Mouse (Mus musculus): ENCODE data around the gene Anxa9. TPM values are rescaled to one million over a fixed set of nuclear protein-coding genes. Genes with fewer than 3 reads are reported as not detected.
"Not testable (repeated sequence)": the region's sequence is repeated elsewhere in the genome, so short reads cannot be mapped to it uniquely, and the experiment has no call there.

Anxa9 gene
- 6.5 and 7.6 TPM in 2 replicates for polyA plus RNA-seq (2012; rRNA removed)

- DNase-seq (ENCODE audit: low spot score) = no peak
Measured at GRCm38 (mm10) chr3:95307100-95307499, at the start of gene Anxa9. Gene Anxa9 (minus strand): TSS chr3:95307176.

- not testable (repeated sequence) for DNase-seq (ENCODE audit: low spot score)
Measured at GRCm38 (mm10) chr3:95355911-95356544, 49.1 kb upstream of the Anxa9 start.

- DNase-seq (ENCODE audit: low spot score) = no peak
Measured at GRCm38 (mm10) chr3:95349491-95349890, 42.5 kb upstream of the Anxa9 start.

GRCm38 (mm10) chr3:95348343-95348742 lies 41.4 kb upstream of the Anxa9 start:
- DNase-seq (ENCODE audit: low spot score) = not testable (repeated sequence)

GRCm38 (mm10) chr3:95346454-95346853 lies 39.5 kb upstream of the Anxa9 start:
- no peak for DNase-seq (ENCODE audit: low spot score)

DNA sequence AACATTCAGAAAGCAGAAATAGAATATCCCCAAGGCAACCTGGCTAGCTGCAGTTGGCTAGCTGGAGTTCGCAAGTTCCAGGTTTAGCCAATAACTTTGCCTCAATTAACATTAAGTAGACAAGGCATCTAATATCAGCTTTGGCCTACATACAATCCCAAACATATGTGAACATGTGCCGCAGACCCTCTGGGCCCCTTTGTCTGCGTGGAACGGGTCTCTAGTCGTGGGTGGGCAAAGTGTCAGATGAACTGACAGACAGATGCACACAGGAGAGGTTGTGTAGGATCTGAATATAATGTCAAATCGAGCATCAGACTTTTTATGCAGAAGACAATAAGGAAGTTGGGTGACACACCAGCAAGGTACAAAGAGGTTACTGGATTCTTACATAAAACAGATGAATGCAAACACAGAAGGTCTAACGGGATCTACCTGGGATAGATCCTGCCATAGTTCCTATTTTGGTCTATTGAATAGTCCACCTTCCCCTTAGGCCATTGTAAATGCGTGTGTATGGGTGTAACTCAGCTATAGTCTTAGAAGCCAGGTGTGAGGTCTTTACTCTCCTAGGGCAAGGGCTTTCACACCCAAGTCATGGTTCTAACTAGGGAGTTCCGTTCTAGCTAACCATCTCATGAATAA lies 36.5 kb upstream of the Anxa9 start:
- not testable (repeated sequence) for DNase-seq (ENCODE audit: low spot score)

DNA sequence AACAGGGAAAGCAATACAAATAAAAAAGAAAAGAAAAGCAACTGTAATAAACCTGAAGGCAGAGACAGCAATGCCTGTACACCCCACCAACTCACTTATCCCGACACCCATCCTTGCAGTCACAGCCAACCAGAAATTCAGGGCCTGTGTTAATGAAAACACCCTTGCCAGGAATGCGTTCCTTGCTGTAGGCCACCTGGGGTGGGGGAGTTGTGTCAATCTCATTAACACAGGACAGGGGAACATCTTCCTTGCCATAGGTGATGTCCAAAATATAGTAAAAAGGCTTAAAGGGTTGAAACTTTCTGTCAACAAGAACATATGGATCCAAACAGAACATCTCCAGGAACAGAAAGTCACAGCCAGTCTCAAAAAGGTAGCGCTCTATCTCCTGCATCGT lies 31.3 kb upstream of the Anxa9 start:
- no peak for DNase-seq (ENCODE audit: low spot score)

DNA sequence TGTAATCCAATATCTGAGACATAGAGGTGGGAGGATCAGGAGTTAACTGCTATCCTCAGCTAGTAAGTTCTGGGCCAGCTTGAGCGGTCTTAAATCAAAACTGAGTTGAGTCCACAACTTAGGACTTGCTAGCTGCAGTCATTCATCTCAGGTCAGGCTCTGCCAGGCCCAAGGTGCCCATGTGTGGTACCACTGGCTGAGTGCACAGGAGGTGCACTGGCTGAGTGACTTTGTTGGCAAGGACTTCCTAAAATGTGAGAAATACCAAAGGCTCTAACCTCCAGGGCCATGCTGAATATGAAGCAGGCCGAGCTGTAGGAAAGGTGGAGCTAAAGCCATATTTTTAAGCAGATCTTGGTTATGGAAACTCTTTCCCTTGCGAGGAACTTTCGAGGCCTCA lies 30.4 kb upstream of the Anxa9 start:
- no peak for DNase-seq (ENCODE audit: low spot score)

GRCm38 (mm10) chr3:95331528-95331927 lies 24.6 kb upstream of the Anxa9 start:
- DNase-seq (ENCODE audit: low spot score) = no peak

GRCm38 (mm10) chr3:95328803-95329404 lies 21.9 kb upstream of the Anxa9 start:
- no peak for DNase-seq (ENCODE audit: low spot score)

- DNase-seq (ENCODE audit: low spot score) = no peak
Measured at GRCm38 (mm10) chr3:95324454-95325144, 17.6 kb upstream of the Anxa9 start.

GRCm38 (mm10) chr3:95323429-95323828 lies 16.5 kb upstream of the Anxa9 start:
- no peak for DNase-seq (ENCODE audit: low spot score)

DNA sequence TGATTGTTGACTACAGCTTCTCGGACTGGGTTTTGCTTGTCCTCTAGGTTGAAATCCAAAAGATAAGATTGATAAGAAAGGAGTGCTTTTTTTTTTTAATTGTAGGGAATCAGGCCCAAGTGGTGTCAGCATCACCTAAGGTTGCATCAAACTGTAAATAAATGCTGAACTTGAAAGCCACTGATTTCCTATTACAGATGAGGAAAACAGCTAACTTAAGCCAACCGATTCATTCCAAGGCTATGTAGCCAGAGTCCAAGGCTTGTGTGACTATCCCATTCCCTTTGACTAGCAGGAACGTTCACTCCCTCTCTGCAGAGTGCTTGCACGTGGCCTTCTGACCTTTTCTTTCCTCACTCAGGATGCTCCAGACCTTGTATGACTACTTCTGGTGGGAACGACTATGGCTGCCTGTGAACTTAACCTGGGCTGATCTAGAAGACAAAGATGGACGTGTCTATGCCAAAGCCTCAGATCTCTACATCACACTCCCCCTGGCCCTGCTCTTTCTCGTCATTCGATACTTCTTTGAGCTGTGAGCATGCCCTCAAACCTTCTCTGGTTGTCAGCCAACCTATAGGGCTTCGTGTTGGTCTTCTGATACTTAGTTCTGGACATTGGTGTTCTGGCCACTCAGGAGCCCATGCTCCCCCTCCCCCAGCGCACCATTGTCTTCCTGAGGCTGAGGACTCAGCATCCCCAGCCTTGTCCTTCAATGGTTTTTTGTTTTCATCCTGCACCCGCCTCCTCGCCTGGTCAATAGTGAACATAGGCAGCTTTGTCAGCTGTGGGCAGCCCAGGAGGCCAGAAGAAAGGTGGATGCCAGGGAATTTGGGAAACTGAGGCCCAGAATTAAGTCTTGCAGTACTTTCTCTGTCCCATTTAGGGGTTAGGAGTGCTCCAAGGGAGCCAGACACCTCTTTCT lies 13.0 kb upstream of the Anxa9 start:
- no peak for DNase-seq (ENCODE audit: low spot score)

DNA sequence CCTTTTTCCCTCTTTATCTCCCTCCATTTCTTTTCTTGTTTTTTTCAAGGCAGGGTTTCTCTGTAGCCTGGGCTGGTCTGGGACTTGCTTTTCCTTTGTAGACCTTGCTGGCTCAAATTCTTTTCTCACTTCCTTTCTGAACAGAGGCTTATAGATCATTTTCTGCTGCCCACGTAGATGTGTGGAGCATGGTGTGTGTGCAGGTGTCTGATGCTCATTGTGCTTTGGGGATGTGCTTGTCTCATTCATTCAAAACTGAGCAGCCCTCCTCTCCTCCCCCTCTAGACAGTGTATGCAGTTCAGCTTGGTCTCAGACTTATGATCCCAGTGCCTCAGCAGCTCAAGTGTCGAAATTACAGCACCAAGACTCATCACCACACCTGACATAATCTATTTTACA lies 12.1 kb upstream of the Anxa9 start:
- no peak for DNase-seq (ENCODE audit: low spot score)

GRCm38 (mm10) chr3:95318548-95318947 lies 11.6 kb upstream of the Anxa9 start:
- DNase-seq (ENCODE audit: low spot score) = no peak

DNA sequence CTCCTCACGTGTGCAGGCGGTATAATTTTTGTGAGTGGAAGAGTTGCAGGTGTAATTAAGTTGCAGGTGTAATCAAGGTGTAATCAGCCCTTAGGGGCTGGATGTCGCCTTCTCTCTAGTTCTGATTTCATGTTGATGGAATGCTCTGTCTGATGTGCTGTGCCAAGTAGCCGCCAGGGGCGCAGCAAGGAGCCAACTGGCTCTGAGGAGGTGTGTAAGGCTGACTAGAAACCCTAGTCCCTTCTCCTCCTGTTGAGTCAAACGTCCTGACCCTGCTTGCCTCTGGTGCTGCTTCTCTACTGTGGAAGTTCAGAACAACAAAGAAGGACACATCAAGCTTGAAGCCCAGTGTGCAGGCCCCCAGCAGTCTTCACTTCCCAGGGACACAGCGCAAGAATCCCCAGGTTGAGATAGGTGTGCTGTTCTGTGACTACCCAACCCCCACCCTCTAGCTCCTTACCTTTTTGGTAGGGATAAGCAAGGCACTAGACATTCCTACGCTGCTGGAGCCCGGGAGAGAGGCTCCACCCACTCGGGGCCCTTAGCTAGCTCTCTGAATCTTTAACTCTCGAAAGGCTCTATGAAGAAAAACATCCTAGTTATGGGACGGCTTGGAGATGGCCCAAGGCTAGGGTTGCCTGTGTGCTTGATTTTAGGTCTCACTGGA lies 10.6 kb upstream of the Anxa9 start:
- no peak for DNase-seq (ENCODE audit: low spot score)

- no peak for DNase-seq (ENCODE audit: low spot score)
Measured at GRCm38 (mm10) chr3:95315844-95316550, 9.0 kb upstream of the Anxa9 start.

DNA sequence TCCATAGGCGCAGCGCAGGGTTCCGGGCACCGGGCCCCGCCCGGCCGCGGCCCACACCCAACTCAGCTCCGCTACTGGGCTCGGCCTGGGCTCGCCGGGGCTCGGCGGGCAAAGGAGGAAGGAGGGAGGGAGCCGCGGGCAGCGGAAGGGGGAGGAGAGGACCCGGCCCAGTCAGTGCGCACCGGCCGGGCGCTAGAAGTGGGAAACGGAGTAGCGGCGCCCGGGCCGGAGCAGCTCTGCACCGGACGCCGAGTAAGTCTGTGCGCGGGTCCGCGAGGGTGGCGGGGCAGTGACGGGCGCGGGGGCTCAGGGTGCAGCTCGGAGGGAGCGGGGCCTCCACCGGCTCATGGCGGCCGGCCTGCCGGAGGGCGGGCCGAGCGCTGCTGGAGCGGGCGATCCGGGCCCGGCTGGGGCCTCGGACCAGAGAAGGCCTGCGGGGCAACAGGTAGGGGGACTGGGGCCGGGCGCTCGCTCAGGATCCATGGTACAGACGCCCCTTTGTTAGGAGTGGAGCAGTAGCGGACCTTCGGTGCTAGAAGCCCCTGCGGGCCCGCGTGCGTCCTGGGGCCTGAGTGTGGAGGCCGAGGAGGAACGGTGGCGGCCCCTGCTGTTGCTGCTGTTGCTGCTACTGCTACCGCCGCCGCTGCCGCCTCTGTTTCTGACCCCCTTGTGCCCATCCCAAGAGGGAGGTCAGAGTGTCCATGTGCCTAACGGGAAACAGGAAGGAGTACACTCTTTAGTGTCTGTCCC lies 8.3 kb upstream of the Anxa9 start:
- peak; percentile 95 for DNase-seq (ENCODE audit: low spot score)

GRCm38 (mm10) chr3:95314486-95315093 lies 7.6 kb upstream of the Anxa9 start, which contains the start of gene Cers2:
Gene Cers2 (plus strand): TSS chr3:95314791.
- no peak for DNase-seq (ENCODE audit: low spot score)

Measured in urinary bladder, adult 2 months (tissue).